Mouse (Mus musculus) kidney, postnatal 0 days (tissue): ENCODE results near the gene Fndc3a. TPM values are rescaled to one million over a fixed set of nuclear protein-coding genes. Genes with fewer than 3 reads are reported as not detected.

Experiments used
- ATAC-seq: fragments of 200-750 bp; cut with Nextera tagmentation; replicated peaks from 2 replicates; pipeline ENCODE4 v1.8.0; 2017; ENCODE audit warnings: low read depth, moderate number of reproducible peaks, moderate TSS enrichment, moderate library complexity; ENCODE audit not compliant: low FRiP score
- DNase-seq: peaks from one replicate; pipeline ENCODE4 v3.0.0-alpha.2; 2016; ENCODE audit warnings: low spot score
- H3K27ac ChIP-seq: fragments of 300-500 bp; sonication (generic); 2 replicates; pipeline ENCODE4 v1.5.1; 2014; ENCODE audit warnings: mild to moderate bottlenecking
- H3K27me3 ChIP-seq: fragments of 300-500 bp; sonication (generic); 2 replicates; pipeline ENCODE4 v1.6.1; 2014; ENCODE audit warnings: low read length, mixed read lengths; ENCODE audit not compliant: insufficient read depth
- H3K36me3 ChIP-seq: fragments of 300-500 bp; sonication (generic); 2 replicates; pipeline ENCODE4 v1.6.1; 2014; ENCODE audit warnings: low read length, mixed read lengths; ENCODE audit not compliant: insufficient read depth
- H3K4me1 ChIP-seq: fragments of 300-500 bp; sonication (generic); replicated peaks from 2 replicates; pipeline ENCODE4 v1.6.1; 2014; ENCODE audit warnings: antibody characterized with exemption, low read length, mixed read lengths; ENCODE audit not compliant: insufficient read depth
- H3K4me2 ChIP-seq: fragments of 300-500 bp; sonication (generic); 2 replicates; pipeline ENCODE4 v1.6.1; 2014; ENCODE audit warnings: mild to moderate bottlenecking, low read length, moderate library complexity, mixed read lengths
- H3K4me3 ChIP-seq: fragments of 300-500 bp; sonication (generic); replicated peaks from 2 replicates; pipeline ENCODE4 v1.5.1; 2014; ENCODE audit warnings: low read depth, low read length
- H3K9ac ChIP-seq: fragments of 300-500 bp; sonication (generic); 2 replicates; pipeline ENCODE4 v1.6.1; 2014; ENCODE audit warnings: low read depth, low read length
- H3K9me3 ChIP-seq: fragments of 300-500 bp; sonication (generic); replicated peaks from 2 replicates; pipeline ENCODE4 v1.6.1; 2016; ENCODE audit warnings: low read length, inconsistent platforms, mixed read lengths
- CTCF ChIP-seq: IDR thresholded peaks from 2 replicates; pipeline ENCODE4 v1.5.1; 2016; ENCODE audit warnings: antibody characterized with exemption, low read depth, mild to moderate bottlenecking, moderate library complexity
- WGBS: fragments of 180-500 bp; shearing (Covaris S2); extraction: QIAGEN DNeasy Blood & Tissue Kit; methylation state at CpG from one replicate; pipeline ENCODE4 v1.1.7; 2014; 5-methylcytosine and 5-hydroxymethylcytosine counted together
- polyA plus RNA-seq: library from polyadenylated mRNA; unstranded; fragments of >200 nt; fragmentation: Nextera tagmentation; extraction: Ambion mirVana; gene quantifications from 2 replicates; pipeline ENCODE4 v1.2.1, GENCODE M21; 2015

Fndc3a gene
- polyA plus RNA-seq, 1 experiment from 2014 or later: 36.6 TPM

DNA sequence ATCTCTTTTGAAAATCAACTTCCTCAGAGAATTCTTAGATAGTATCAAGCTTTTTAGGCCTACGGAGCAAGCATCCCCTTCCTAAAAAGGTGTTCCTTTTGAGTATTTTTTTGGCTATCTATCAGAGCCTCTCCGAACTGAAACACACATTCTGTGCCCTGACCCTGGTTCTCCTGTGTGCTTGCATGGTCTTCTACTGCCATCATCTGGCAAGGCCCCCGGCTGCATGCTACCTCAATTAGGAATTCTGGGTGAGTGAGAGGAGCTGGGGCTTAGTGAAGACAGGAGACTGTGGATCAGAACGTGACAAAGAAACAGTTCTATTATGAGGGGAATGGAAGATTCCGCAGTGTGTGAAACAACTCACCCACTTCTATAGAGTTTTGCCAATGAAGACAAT, 193.4 kb downstream of the Fndc3a start:
- peak; percentile 92 for TF ChIP-seq CTCF
- DNase-seq (peak; percentile 77), ATAC-seq (no peak)
- H3K4me2 ChIP-seq: no peak overlapping the region
- 30% methylated on average over 5 of the region's 5 CpGs for WGBS
- H3K9ac ChIP-seq: no peak overlapping the region
- H3K27me3 ChIP-seq: no peaks in the 10 kb centered on the region
- H3K4me3 ChIP-seq: no peak overlapping the region
- no peak overlapping the region for H3K27ac ChIP-seq
- no peaks in the 10 kb centered on the region for H3K4me1 ChIP-seq
- H3K9me3 ChIP-seq: no peaks in the 10 kb centered on the region
- H3K36me3 ChIP-seq: no peaks in the 10 kb centered on the region

- Histone ChIP-seq H3K27ac (no peak overlapping the region), H3K4me1 (no peaks in the 10 kb centered on the region; the same call in 1 of the 2 replicates), H3K9me3 (no peaks in the 10 kb centered on the region), H3K9ac (peak overlapping the region; percentile 31; the same call in 1 of the 2 replicates), H3K36me3 (no peaks in the 10 kb centered on the region), H3K4me2 (peak overlapping the region; percentile 69), H3K4me3 (peak overlapping the region; percentile 27), H3K27me3 (no peaks in the 10 kb centered on the region)
- no peak for DNase-seq
- 0 out of 2 replicates have a peak, but pooled peaks have one; percentile 3 for ATAC-seq
- 25% methylated on average over 11 of the region's 11 CpGs for WGBS
- no peak for TF ChIP-seq CTCF
These were observed 202.9 kb downstream of the Fndc3a start for GRCm38 (mm10) chr14:72506723-72507420.

DNA sequence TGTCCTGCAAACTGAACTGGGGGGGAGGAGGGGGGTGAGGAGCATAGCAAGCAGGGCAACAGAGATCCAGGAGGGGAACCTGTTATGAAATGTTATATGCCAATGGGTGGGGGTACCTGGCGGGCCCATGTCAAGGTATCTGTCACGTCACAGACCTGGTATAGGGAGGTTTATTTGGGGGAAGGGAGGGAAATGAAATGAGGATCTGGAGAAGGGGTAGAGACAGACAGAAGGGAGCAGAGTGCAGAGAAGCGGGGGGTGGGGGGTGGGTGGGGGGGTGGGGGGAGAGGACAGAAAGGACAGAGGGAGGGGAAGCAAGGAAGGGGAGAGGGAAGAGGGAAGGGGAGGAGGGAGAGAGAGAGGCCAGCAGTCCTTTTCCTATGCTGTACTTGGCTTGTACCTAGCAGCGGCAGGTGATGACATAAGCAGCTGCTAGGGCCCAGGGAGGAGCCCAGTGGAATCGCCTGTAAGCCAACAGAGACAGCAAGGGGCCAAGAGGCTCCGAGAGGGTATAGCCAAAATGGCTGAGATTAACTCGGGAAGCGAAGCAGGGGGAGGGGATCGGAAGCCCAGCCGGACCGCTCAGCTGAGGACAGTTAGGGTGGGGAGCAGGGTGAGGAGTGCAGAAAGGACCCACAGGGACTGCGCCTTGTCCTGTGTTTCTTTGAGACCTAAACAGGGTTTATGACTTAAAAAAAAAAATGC, 203.6 kb downstream of the Fndc3a start:
- H3K36me3 ChIP-seq: no peaks in the 10 kb centered on the region
- ATAC-seq: peak; percentile 63
- 13% methylated on average over 12 of the region's 12 CpGs for WGBS
- peak; percentile 67 for DNase-seq
- H3K4me2 ChIP-seq: peak overlapping the region; percentile 69
- H3K27me3 ChIP-seq: no peaks in the 10 kb centered on the region
- peak overlapping the region; percentile 27 for H3K4me3 ChIP-seq
- H3K9me3 ChIP-seq: no peaks in the 10 kb centered on the region
- no peaks in the 10 kb centered on the region; the same call in 1 of the 2 replicates for H3K4me1 ChIP-seq
- no peak overlapping the region for H3K27ac ChIP-seq
- no peak for TF ChIP-seq CTCF
- H3K9ac ChIP-seq: peak overlapping the region; percentile 31; the same call in 1 of the 2 replicates

GRCm38 (mm10) chr14:72504985-72505384, 204.8 kb downstream of the Fndc3a start:
- 100% methylated on average over 1 of the region's 1 CpGs for WGBS
- H3K27me3 ChIP-seq: no peaks in the 10 kb centered on the region
- H3K36me3 ChIP-seq: no peaks in the 10 kb centered on the region
- no peak overlapping the region for H3K4me3 ChIP-seq
- H3K9me3 ChIP-seq: no peaks in the 10 kb centered on the region
- DNase-seq: no peak
- peak; percentile 21; the same call in 1 of the 2 replicates for TF ChIP-seq CTCF
- H3K4me2 ChIP-seq: no peak overlapping the region
- no peak overlapping the region for H3K27ac ChIP-seq
- ATAC-seq: no peak
- H3K4me1 ChIP-seq: no peaks in the 10 kb centered on the region; the same call in 1 of the 2 replicates
- no peak overlapping the region for H3K9ac ChIP-seq

DNA sequence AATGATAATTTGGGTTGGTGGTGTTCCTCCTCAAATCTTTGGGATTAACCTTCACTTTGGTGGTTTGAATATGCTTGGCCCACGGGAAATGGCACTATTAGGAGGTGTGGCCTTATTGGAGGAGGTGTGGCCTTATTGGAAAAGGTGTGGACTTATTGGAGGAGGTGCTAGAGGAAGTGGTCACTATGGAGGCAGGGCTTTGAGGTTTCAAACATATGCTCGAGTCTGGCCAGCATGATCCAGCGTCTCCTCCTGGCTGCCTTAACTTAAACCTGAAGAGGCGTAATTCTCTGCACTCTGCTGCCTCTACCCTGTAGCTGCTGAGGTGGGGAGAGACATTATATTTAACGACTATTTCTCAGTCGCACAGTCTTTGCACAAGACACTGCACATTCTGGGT, 206.6 kb downstream of the Fndc3a start:
- WGBS: 49% methylated on average over 6 of the region's 6 CpGs
- no peak overlapping the region for H3K27ac ChIP-seq
- TF ChIP-seq CTCF: no peak

DNA sequence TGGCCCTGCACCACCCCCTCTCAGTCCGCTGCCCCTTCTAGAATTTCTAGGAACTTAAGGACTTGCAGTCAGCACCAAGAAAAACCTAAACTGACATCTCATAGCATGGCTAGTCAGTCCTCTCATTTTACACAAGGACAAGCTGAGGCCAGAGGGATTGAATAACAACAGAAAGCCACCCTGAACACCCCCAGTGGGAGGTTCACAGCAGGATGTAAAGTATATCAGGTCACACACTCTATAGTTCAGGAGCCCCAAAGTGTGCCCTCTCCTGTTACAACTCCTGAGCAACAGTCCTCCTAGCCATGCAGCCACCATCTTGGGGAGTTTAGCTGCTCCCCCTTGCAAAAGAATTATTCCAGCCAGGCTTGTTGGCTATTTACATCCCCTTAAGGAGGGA, 216.0 kb downstream of the Fndc3a start:
- WGBS: 67% methylated on average over 1 of the region's 1 CpGs
- Histone ChIP-seq H3K9me3 (no peaks in the 10 kb centered on the region), H3K9ac (no peak overlapping the region), H3K4me3 (no peak overlapping the region), H3K27ac (no peak overlapping the region), H3K4me1 (no peaks in the 10 kb centered on the region), H3K27me3 (no peaks in the 10 kb centered on the region), H3K36me3 (no peaks in the 10 kb centered on the region), H3K4me2 (no peak overlapping the region)
- DNase-seq (peak; percentile 49), ATAC-seq (no peak)
- TF ChIP-seq CTCF: no peak

More for the DNA sequence above, 206.6 kb downstream of the Fndc3a start:
- Histone ChIP-seq H3K4me2 (no peak overlapping the region), H3K27me3 (no peaks in the 10 kb centered on the region), H3K4me1 (no peaks in the 10 kb centered on the region; the same call in 1 of the 2 replicates), H3K9me3 (no peaks in the 10 kb centered on the region), H3K9ac (no peak overlapping the region), H3K36me3 (no peaks in the 10 kb centered on the region), H3K4me3 (no peak overlapping the region)
- no peak for DNase-seq
- no peak for ATAC-seq
